Mouse (Mus musculus): ENCODE results near the gene Gm49630.
"Not testable (repeated sequence)": the region's sequence is repeated elsewhere in the genome, so short reads cannot be mapped to it uniquely, and the experiment has no call there.

Gm49630 gene

DNA sequence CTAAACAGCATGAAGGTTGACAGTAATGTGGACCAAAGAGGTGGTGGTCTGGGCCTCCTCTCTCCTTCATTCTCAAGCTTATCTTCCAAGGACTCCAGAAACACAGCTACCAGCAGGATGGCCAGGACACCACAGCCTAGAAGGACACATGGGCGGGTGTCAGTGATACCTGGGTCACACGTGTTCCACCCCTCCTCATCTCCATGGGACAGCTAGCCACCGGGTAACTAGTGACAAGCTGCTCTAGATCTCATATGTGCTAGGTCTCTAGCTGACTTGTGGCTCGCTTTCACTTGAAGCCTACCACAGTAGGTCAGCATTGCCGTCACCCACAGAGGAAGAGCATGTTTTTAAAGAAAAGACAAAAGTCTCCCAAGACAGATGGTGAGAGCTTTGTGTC lies at the start of gene Gm49630:
Gene Gm49630 (minus strand): TSS at position 101 of the 400 bp plus-strand sequence.
- TF ChIP-seq GATA4 (IDR thresholded peaks at IDR 0.05; ENCODE audit: insufficient replicate concordance, low read length): not testable (repeated sequence)

DNA sequence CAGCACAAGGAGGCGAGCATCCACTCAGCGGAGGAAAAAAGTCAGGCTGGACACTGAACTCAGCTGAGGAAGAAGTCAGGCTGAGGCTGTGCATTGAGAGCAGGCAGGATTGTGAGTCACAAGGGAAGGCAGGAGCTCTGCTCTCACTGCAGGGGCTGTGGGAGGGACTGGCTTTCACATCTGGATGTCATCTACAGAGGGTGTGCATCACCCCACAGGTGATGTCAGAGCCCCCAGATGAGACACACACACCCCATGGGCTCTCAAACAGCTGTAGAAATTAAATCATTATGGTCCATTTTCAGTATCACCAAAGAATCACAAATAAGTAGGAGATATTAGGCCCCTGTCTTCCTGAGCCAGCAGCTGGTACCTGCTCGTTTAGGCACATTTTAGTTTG lies 13.6 kb upstream of the Gm49630 start, which contains the start of gene Unc93a2:
Gene Unc93a2 (minus strand): TSS at position 101 of the 400 bp plus-strand sequence.
- not testable (repeated sequence) for TF ChIP-seq GATA4 (IDR thresholded peaks at IDR 0.05; ENCODE audit: insufficient replicate concordance, low read length)

- not testable (repeated sequence) for TF ChIP-seq GATA4 (IDR thresholded peaks at IDR 0.05; ENCODE audit: insufficient replicate concordance, low read length)
Measured at GRCm38 (mm10) chr17:7352596-7352995, 19.2 kb downstream of the Gm49630 start, which contains the start of gene Ttll2. TSS of gene Ttll2 (minus strand) at chr17:7352696.

GRCm38 (mm10) chr17:7324346-7324745 lies 47.4 kb downstream of the Gm49630 start, which contains the start of gene Tcp10a:
TSS of gene Tcp10a (plus strand) at chr17:7324646.
- TF ChIP-seq GATA4 (IDR thresholded peaks at IDR 0.05; ENCODE audit: insufficient replicate concordance, low read length): not testable (repeated sequence)
